Mouse (Mus musculus): ENCODE results near the gene Ins2.

Ins2 gene

DNA sequence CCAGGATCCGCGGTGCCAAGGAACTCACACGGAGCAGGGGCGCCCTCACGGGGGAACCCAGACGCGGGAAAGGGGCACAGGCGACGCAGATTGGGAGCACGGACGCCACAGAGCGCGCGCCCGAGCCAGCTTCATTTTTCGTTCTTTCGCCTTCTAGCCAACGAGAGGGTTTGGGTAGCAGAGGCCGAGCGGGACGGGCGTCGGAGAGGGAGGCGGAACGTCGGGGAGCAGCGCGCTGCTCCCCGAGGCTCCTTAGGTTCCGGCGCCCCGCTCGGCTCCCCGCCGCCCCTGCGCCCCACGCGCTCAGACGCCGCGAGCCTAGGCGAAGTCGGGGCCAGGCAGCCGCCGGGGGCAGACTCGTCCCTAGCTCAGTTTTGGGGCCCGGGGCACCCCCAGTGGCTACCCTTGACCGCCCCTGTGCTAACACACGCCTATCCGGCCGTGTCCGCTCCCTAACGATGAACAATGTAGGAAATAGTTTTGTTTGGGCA is 79.2 kb downstream of the Ins2 start:
- DNase-seq: no peak

DNA sequence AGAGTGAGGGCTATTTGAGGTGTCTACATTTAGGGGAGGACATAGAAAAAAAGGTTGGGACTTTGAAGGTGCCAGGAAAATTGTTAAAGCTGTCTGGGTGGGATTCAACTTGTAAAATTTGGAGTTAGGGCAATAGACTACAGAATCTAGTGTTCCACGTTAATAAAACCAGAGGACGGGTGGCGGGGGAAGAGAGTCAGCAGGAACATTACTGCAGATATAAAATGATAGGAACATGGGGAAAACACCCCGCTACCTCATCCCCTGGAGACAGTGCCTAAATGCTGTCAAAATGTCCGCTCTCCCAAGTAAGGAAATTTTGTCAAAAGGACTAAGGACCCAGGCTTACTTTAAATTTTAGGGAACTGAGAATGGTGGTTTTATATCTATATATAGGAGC is 80.0 kb downstream of the Ins2 start:
- DNase-seq: no peak

DNA sequence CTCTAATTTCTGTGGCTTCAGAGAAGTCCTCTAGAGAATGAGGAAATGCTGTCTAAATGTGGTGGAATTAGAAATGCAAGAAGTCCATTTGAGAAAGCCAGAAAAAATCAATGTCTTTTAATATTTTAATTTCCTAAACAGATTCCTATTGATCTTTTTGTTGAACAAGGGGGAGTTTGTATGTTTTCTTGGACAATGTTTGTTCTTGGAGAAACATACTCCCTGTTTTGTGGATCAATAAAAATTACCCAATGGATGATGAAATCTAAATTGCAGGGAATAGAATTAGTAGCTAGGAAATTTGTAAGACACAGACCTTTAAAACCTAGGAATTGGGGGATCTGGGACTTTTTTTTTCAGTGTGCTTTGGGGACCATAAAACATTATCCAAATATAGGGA is 81.4 kb downstream of the Ins2 start:
- no peak for DNase-seq

DNA sequence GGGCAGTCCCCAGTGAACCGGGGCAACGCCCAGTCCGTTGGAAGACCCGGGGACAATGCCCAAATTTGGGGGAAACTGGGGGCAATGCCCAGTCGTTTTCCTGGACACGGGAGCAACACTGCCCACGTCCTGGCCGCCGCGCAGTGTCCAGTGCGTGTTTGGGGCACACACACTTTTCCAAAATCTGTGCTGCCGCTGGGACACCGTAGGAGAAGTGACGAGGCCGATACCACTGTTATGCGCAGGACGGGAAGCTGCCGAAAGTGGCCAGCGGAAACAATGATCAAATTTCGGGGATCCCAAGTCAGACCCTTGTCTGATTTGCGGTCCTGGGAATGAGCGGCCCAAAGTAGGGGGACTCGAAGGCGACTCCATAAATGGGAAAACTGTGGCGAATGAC is 82.1 kb downstream of the Ins2 start:
- no peak for DNase-seq

DNA sequence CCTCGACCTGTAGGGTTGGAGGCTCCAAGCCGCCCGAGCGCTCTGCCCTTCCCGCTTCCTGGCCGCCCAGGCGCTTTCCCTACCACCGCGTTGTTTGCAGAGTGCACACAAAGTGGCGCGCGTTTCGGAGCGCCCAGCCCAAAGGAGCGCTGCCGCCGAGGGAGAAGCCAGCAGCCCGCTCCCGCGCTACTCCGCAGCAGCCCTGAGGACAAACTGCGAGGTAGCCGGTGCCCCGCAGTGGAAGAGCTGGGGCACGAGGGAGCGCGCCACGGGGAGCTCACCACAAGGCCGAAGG is 82.6 kb downstream of the Ins2 start:
- no peak for DNase-seq

DNA sequence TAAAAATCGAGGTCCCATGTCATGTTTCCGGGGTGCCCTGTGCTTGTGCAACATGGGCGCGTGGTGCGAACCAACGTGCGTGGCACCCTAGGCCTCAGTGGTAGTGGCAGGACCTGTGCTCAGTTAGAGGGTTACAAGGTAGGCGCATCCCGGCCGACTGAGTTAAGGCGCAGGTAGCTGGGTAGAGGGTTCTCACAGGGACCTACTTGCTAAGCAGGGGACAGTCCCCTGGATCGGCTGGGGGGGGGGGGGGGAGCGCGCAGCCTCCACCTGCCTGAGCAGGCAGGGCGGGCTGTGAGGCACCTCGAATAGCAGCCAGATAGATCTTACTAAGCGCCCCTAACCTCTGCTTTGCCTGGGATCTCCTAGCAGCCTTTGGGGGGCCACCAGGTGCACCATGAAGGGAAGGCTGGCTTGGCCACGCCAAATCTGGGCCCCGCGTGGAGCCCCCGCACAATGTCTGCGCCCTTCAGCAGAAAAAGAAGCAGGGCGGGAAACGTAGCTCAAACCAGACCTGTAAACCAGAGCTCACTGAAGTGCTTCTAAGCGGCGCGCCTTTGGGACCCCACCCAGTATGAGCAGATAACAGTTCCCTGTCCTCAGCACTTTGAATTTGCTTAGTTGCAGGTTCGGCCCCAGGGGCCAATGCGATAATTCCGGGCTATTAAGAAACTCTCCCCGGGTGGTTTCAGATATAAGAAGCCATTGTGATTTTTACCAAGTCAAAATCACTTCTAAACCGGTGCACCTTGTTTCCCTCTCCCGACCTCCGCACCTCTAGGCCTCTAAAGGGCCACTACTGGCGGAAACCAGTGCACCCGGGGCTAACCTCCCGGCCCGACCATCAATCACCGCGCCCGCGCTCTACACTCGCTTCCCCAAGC is 83.2 kb downstream of the Ins2 start:
- DNase-seq: no peak

DNA sequence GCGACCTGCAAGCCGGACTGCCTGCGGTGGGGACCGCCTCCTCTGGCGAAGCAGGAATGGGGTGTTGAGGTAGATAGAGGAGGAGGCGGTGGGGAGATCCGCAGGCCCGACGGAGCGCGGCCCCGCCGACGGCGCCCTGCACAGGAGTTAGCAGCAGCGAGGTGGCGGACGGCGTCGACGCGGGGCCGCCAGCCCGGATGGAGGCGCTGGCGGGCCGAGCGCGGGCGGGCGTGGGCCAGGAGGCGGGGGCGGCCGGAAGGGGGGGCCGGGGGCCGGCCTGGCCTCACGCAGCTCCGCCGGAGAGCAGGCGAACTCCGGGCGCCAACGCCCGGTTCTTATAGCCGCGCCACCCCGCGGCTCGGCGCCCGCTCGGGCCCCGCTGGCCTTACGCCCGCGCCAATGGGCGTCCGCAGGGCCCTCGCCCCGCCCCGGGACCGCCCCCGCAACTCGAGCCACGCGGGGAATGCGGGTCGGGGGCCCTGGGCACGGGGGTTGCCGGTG is 84.0 kb downstream of the Ins2 start:
- DNase-seq: no peak

DNA sequence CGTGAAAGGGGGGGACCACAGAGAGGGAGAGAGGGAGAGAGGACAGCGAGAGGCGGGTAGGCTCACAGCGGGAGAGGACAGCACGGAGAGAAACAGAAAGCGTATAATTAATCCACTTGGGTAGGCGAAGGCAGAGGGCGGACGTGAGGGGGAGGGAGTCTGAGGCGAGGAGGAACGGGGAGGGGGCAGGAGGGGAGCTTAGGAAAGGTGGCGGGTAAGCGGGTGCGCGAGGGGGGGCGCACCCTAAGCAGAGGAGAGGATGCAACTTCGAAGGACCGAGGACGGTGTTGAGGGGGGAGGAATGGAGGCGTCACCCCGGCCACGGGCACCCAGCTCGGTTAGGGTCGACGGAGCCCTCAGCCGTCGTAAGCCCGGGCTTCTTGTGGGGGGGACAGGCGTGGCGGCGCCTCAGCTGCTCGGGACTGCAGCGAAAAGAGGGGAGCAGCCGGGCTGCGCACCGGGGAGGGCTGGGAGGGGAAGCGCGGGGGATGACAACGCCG is 84.5 kb downstream of the Ins2 start:
- DNase-seq: no peak

DNA sequence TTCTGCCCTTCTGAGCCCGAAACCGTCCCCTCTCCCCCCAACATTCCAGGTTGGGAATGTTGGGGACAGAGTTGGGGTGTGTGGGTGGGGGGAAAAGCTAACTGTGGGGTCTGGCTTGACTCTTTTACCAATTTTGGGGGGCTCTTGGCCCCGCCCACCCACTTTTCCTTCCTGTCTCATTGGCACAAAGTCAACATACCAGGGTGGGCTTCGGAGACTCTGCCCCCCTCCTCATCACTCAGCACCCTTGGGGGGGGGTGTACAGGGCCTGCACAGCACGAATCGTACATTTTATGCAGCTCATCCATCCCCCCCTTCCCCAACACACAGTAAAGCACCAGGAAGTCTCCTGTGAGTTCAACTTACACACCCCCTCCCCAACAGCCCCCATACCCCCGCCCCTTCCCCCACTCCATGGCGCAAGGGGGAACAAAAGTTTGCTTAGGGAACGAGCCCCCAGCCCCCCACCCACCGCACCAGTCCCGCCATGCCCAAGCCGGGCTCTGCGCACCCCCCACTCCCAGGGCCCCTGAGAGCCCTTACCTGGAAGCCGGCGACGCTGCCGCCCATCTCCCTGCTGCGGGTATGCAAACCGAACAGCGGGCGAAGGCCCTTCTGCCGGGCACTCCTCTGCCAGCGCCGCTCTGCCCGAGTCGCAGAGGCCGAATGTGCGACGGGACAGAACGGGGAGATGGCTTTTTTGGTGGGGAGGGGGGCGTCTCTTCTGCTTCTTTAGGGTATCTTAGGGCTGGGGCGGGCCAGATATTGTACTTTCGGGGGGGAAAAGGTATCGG is 85.2 kb downstream of the Ins2 start:
- no peak for DNase-seq

DNA sequence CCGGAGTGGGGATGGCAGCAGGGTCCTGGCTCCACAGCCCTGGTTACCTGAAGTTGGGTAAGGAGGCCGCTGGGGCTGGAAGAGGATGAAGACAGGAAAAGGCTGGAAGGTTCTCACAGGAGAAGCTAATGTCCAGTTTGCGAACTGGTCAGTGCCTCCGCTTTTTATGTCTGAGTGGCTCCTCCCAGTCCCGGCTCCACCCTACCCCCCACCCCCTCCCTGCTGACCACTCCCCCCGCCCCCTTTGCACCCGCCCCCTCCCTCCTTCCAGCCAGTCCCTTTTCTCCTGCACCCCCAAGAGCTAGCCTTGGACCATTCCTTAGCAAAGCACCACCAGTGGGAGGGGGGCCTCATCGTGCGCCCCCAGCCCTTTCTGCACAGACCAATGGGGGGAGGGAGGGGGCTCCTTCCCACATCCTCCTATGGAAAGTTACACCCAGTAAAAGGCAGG is 85.8 kb downstream of the Ins2 start:
- DNase-seq: no peak

DNA sequence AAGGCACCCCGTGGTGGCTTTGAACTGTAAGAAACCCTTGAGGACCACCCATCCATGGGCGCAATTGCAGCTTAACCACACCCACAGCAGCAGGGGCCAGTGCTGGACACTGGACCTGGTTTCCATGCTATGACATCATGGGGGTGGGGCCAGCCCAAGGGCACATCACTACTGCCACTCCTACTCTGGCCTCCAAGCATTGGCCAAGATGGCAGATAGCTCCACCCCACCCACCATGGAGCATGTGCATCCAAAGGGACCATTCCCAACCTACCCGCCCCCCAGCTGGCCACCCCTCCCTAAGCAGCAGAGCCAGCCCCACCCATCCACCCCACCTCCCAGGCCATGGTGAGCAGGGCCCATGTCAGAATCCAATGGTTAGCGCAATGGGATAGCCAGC is 87.1 kb downstream of the Ins2 start:
- DNase-seq: no peak

DNA sequence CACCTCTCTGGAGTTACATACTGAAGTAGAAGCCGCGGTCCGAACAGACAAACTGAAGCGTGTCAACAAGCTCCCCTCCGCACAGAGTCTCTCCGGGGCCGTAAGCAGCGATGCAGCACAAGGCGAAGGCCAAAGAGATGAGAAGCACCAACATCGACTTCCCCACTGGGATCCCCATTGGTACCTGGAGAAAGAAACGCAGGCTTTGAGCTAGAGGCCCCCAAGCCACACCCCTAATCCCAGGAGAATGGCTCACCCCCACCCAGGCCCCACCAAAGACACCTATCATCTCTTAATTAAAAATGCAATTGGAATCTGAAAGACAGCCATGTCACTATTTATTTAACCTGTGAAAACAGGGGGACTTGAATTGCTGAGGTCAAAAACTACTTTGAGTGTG is 87.5 kb downstream of the Ins2 start:
- DNase-seq: no peak

DNA sequence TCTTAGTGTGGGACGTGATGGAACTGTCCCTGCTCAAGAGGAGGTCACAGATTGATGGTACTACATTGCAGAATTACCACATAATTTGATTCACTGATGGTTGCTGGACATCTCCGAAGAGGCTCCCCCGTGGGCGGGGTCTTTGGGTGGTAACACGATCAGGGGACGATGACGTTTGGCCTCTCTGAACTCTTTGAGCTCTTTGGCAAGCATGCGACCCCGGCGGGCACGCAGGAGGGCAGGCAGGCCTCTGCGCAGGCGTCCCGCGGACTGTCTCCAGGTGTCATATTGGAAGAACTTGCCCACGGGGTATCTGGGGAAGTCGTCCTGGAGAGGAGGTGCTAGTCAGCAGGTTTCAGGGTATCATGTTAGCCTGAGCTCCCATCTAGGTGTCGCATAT is 89.5 kb downstream of the Ins2 start:
- DNase-seq: no peak

DNA sequence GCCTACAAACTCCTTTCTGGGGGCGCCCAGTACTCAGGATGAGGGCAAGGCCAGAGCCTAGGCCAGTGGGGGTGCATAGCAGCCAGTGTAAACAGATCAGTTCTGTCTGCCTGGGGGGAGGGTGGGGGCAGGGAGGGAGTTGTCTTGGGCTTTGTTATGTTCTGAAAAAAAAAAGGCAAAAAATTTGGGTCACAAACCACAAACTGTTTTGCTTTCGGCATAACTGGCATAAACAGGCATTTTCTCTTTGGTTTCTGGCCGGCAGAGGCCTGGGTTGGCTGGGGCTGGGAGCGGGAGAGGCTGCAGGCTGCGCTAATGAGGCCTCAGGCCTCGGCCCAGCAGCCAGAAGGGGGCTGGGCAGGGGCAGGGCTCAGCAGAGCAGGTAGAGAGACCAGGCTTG is 96.5 kb downstream of the Ins2 start:
- peak in 1 of 2 experiments; percentile 25 for DNase-seq

DNA sequence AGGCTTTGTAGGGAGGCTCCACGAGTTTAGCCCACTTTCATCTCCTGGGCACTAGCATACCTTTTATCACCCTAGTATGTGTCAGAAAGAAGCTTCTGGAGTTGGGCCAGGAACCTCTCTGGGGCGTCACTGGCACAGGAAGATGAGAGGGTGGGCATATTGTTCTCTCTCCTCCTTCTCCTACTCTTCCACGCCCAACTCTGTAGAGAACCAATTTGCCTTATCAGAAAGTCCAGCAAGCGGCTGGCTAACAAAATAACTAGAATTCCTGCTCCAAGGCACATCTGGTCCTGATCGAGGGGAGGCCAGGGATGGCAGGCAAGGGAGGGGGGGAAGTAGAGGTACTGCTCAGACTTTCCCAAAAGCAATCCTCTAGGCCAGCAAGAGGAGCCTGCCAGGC is 98.1 kb downstream of the Ins2 start:
- DNase-seq: peak in 1 of 2 experiments; percentile 12

DNA sequence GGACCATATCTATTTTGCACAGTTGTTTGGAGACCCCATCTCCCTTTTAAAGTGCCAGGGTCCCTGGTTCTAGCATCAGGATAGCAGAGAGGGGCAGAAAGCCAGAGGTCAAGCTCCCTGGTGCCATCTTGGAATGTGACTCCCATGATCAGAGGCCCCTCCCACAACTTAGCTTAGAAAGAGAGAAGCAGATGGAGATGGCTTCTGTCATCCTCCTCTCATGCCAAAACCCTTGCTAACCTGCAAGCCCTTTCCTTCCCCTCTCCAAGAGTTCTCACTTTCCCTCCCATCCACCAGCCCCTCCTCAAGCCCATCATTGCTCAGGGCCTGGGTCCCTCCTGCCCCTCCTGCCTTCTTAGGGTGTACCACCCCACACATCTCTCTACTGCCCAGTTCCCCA is 107.0 kb downstream of the Ins2 start:
- DNase-seq: peak in 1 of 2 experiments; percentile 16

DNA sequence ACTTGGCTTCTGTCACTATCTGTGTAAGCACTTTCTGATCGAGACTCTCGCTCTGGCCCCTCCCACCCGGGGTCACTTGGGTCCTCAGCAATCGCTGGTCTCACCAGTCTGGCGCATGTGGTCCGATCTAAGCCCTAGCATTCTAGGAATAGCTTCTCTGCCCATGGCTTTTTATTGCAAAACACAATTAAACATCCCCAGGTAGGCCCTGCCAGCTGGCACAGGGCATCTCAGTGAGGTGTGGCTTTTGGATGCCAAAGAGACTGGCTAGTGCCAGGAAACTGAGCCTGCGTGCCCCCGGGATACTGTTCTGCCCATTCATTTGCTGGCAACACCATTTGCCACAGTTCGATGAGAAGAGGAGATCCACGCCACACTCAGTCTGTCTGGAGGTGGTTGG is 112.5 kb downstream of the Ins2 start:
- DNase-seq: peak in 1 of 2 experiments; percentile 44

DNA sequence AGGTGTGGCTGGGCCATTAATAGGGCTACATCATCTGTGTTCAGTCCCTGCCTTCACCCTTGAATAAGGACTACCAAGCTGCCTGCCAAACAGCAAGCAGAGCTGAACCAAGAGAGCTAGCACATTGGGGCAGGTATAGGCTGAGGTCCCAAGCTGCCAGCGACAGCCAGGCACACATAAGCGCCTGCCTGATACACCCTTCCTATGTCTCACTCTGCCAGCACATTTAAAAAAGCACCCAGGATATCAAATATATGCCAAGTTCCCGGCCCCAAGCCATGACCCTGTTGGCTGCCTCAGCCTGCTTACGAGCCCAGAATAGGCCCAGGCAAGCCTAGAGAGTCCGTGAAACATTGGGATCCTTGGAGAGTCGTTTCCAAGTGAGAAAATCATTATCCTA is 113.4 kb downstream of the Ins2 start:
- DNase-seq: peak in 1 of 2 experiments; percentile 23
